In the genomic region with DNA sequence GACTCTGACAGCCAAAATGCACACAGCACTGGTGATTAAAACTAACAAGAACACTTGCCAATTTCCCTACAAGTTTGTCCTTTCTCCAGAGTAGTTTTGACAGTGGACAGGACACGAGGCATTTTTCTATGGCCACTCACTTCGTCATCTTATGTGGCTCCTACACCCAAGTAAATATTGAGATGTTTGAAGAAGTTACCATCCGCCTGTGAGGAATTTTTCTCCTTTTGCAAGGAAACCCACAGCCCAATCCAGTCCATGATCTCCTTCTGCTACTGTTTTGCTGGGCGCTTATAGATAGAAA, we compare ENCODE assay signal across 12 mouse cellular contexts. TPM values are rescaled to one million over a fixed set of nuclear protein-coding genes. Genes with fewer than 3 reads are reported as not detected.
DNase-seq lines count a peak whose midpoint lies in the region; ATAC-seq and TF ChIP-seq lines count a peak whose summit lies in the region.
"Had no signal": no experiment of that assay in that cellular context is flagged by ENCODE, and none has a peak within 500 bp of the region (broad histone marks: within the 10 kb centered on the region; RNA-seq: fewer than 3 reads in every experiment).

No protein-coding gene starts in this region.

- DNase-seq in forebrain, embryonic 11.5 days (ENCODE audit: low spot score), result no peak
- DNase-seq in forebrain, postnatal 0 days, result no peak
- DNase-seq in lung, postnatal 25 days (ENCODE audit: low spot score), result peak; percentile 6
- no peak for DNase-seq in lung, postnatal 0 days (ENCODE audit: low spot score)
- no peak for DNase-seq in hindbrain, postnatal 0 days (ENCODE audit: low spot score)
- no peak for DNase-seq in urinary bladder, adult 18-20 months (ENCODE audit: low spot score in 2 of 2)
- DNase-seq: cerebellum, adult 8-10 months; kidney, adult 11 months; liver, postnatal 0 days had no signal

- ATAC-seq in forebrain, embryonic 11.5 days (replicated peaks; ENCODE audit: low FRiP score), result no peak
- ATAC-seq in forebrain, postnatal 0 days, result no peak
- ATAC-seq in lung, postnatal 0 days, result no peak
- ATAC-seq in hindbrain, postnatal 0 days, result no peak
- ATAC-seq in stomach, embryonic 16.5 days (ENCODE audit: insufficient read depth, low FRiP score), result no peak
- no peak for ATAC-seq in cerebellum, adult (ENCODE audit: insufficient number of reproducible peaks, low FRiP score, low TSS enrichment)
- ATAC-seq: liver, postnatal 0 days had no signal

- H3K9ac ChIP-seq in forebrain, embryonic 11.5 days (ENCODE audit: low read length), result peak overlapping the region; percentile 30
- H3K9ac ChIP-seq in forebrain, postnatal 0 days, result no peak overlapping the region
- H3K9ac ChIP-seq in lung, postnatal 0 days (replicated peaks; ENCODE audit: low read depth), result no peak overlapping the region
- no peak overlapping the region for H3K9ac ChIP-seq in hindbrain, postnatal 0 days (replicated peaks; ENCODE audit: low read length)
- no peak overlapping the region for H3K9ac ChIP-seq in stomach, embryonic 16.5 days (ENCODE audit: low read length)
- H3K9ac ChIP-seq: liver, postnatal 0 days had no signal

- no peak for TF ChIP-seq CTCF in forebrain, postnatal 0 days (IDR thresholded peaks at IDR 0.05; ENCODE audit: low read depth)
- no peak for TF ChIP-seq CTCF in lung, postnatal 0 days (IDR thresholded peaks at IDR 0.05)
- no peak for TF ChIP-seq CTCF in hindbrain, postnatal 0 days (IDR thresholded peaks at IDR 0.05; ENCODE audit: low read depth)

- H3K4me3 ChIP-seq in forebrain, embryonic 11.5 days (ENCODE audit: low read depth, low read length), result no peak overlapping the region
- H3K4me3 ChIP-seq in forebrain, postnatal 0 days (ENCODE audit: low read depth, low read length), result no peak overlapping the region
- no peak overlapping the region for H3K4me3 ChIP-seq in lung, postnatal 0 days (ENCODE audit: low read depth, low read length)
- H3K4me3 ChIP-seq in hindbrain, postnatal 0 days (ENCODE audit: low read length), result no peak overlapping the region
- H3K4me3 ChIP-seq in stomach, embryonic 16.5 days (replicated peaks; ENCODE audit: low read length), result no peak overlapping the region

- peaks cover 12% of the 10 kb centered on the region for H3K27me3 ChIP-seq in forebrain, embryonic 11.5 days (ENCODE audit: control insufficient read depth, insufficient read depth, low read length)
- H3K27me3 ChIP-seq in forebrain, postnatal 0 days (ENCODE audit: insufficient read depth, low read length), result 0 out of 2 replicates have a peak, but pooled peaks cover 11% of the 10 kb centered on the region
- no peaks in the 10 kb centered on the region for H3K27me3 ChIP-seq in lung, postnatal 0 days (replicated peaks; ENCODE audit: insufficient read depth, low read length)
- H3K27me3 ChIP-seq in hindbrain, postnatal 0 days (ENCODE audit: insufficient read depth, low read length), result no peaks in the 10 kb centered on the region
- H3K27me3 ChIP-seq in stomach, embryonic 16.5 days (ENCODE audit: control insufficient read depth, insufficient read depth, low read length), result 0 out of 2 replicates have a peak, but pooled peaks cover 3% of the 10 kb centered on the region

- 29% methylated on average over 4 of the region's 4 CpGs for WGBS in forebrain, embryonic 11.5 days
- WGBS in forebrain, postnatal 0 days, result 43% methylated on average over 4 of the region's 4 CpGs
- WGBS in lung, postnatal 0 days, result 41% methylated on average over 4 of the region's 4 CpGs
- 54% methylated on average over 4 of the region's 4 CpGs for WGBS in hindbrain, postnatal 0 days
- 39% methylated on average over 4 of the region's 4 CpGs for WGBS in stomach, embryonic 16.5 days

- H3K9me3 ChIP-seq in forebrain, embryonic 11.5 days (ENCODE audit: control insufficient read depth, low read length), result no peaks in the 10 kb centered on the region
- H3K9me3 ChIP-seq in forebrain, postnatal 0 days (ENCODE audit: low read length), result no peaks in the 10 kb centered on the region
- H3K9me3 ChIP-seq in lung, postnatal 0 days (ENCODE audit: low read length), result no peaks in the 10 kb centered on the region
- no peaks in the 10 kb centered on the region for H3K9me3 ChIP-seq in hindbrain, postnatal 0 days (ENCODE audit: low read length)
- H3K9me3 ChIP-seq in stomach, embryonic 16.5 days (replicated peaks; ENCODE audit: control insufficient read depth, low read length), result no peaks in the 10 kb centered on the region
- H3K9me3 ChIP-seq: G1E had no signal

- TF ChIP-seq EP300 in lung, postnatal 0 days (IDR thresholded peaks at IDR 0.05), result no peak

- peak overlapping the region; percentile 66 for H3K27ac ChIP-seq in forebrain, embryonic 11.5 days (ENCODE audit: low read depth, low read length)
- H3K27ac ChIP-seq in forebrain, postnatal 0 days (ENCODE audit: low read depth, low read length), result no peak overlapping the region
- no peak overlapping the region for H3K27ac ChIP-seq in lung, postnatal 0 days (ENCODE audit: low read length)
- H3K27ac ChIP-seq in hindbrain, postnatal 0 days, result no peak overlapping the region
- peak overlapping the region; percentile 54; the same call in 1 of the 2 replicates for H3K27ac ChIP-seq in stomach, embryonic 16.5 days (ENCODE audit: low read length)

- H3K4me2 ChIP-seq in forebrain, embryonic 11.5 days (ENCODE audit: low read depth, low read length, severe bottlenecking), result peak overlapping the region; percentile 26; the same call in 1 of the 2 replicates
- H3K4me2 ChIP-seq in forebrain, postnatal 0 days (ENCODE audit: low read depth), result no peak overlapping the region
- no peak overlapping the region for H3K4me2 ChIP-seq in lung, postnatal 0 days (replicated peaks; ENCODE audit: low read depth, low read length)
- H3K4me2 ChIP-seq in hindbrain, postnatal 0 days (ENCODE audit: low read depth, low read length), result peak overlapping the region; percentile 29; the same call in 1 of the 2 replicates
- no peak overlapping the region for H3K4me2 ChIP-seq in stomach, embryonic 16.5 days (ENCODE audit: low read depth, low read length)

- peaks cover 24% of the 10 kb centered on the region for H3K4me1 ChIP-seq in forebrain, embryonic 11.5 days (replicated peaks; ENCODE audit: control insufficient read depth, insufficient read depth, low read length)
- H3K4me1 ChIP-seq in forebrain, postnatal 0 days (ENCODE audit: insufficient read depth), result peaks cover 12% of the 10 kb centered on the region
- 0 out of 2 replicates have a peak, but pooled peaks cover 7% of the 10 kb centered on the region for H3K4me1 ChIP-seq in lung, postnatal 0 days (ENCODE audit: insufficient read depth, low read depth, low read length)
- peaks cover 16% of the 10 kb centered on the region; the same call in 1 of the 2 replicates for H3K4me1 ChIP-seq in hindbrain, postnatal 0 days (ENCODE audit: insufficient read depth, low read length)
- H3K4me1 ChIP-seq in stomach, embryonic 16.5 days (ENCODE audit: control insufficient read depth, insufficient read depth, low read length), result peaks cover 17% of the 10 kb centered on the region; the same call in 1 of the 2 replicates

- no peaks in the 10 kb centered on the region for H3K36me3 ChIP-seq in forebrain, embryonic 11.5 days (ENCODE audit: control insufficient read depth, insufficient read depth, low read length)
- H3K36me3 ChIP-seq in forebrain, postnatal 0 days (ENCODE audit: insufficient read depth), result no peaks in the 10 kb centered on the region
- H3K36me3 ChIP-seq in lung, postnatal 0 days (ENCODE audit: insufficient read depth, low read length), result no peaks in the 10 kb centered on the region
- no peaks in the 10 kb centered on the region for H3K36me3 ChIP-seq in hindbrain, postnatal 0 days (ENCODE audit: insufficient read depth, low read length)
- H3K36me3 ChIP-seq in stomach, embryonic 16.5 days (ENCODE audit: control insufficient read depth, insufficient read depth, low read length), result no peaks in the 10 kb centered on the region
- H3K36me3 ChIP-seq: G1E had no signal

RNA-seq across cellular contexts. Expression of a gene that starts 43.4 kb away (rescaled TPM):
- polyA plus RNA-seq in forebrain, embryonic 11.5 days (2014; fragmentation: Nextera tagmentation; extraction: Ambion mirVana), result 32.3 and 35.0 TPM in 2 replicates
- 14.3 and 22.2 TPM in 2 replicates for total RNA-seq in forebrain, postnatal 0 days (2014; rRNA removed)
- polyA plus RNA-seq in forebrain, postnatal 0 days (2015; fragmentation: Nextera tagmentation; extraction: Ambion mirVana), result 11.1 and 16.7 TPM in 2 replicates
- 7.9 and 8.1 TPM in 2 replicates for polyA plus RNA-seq in lung, postnatal 0 days (2015; fragmentation: Nextera tagmentation; extraction: Ambion mirVana)
- 26.7 and 29.6 TPM in 2 replicates for total RNA-seq in hindbrain, postnatal 0 days (2014; rRNA removed)
- 12.5 and 13.9 TPM in 2 replicates for polyA plus RNA-seq in hindbrain, postnatal 0 days (2015; fragmentation: Nextera tagmentation; extraction: Ambion mirVana)
- 9.4 and 10.2 TPM in 2 replicates for polyA plus RNA-seq in stomach, embryonic 16.5 days (2015; fragmentation: Nextera tagmentation; extraction: Ambion mirVana)

Comparison
In these comparisons a context has a peak if more than half of its experiments do, and no peak if none do; other contexts are left out.
1. H3K27ac ChIP-seq: peak in forebrain, embryonic 11.5 days (single experiment) and stomach, embryonic 16.5 days (single experiment); none in forebrain, postnatal 0 days (single experiment), lung, postnatal 0 days (single experiment) and hindbrain, postnatal 0 days (single experiment).
2. H3K4me2 ChIP-seq: peak in forebrain, embryonic 11.5 days (single experiment) and hindbrain, postnatal 0 days (single experiment); none in forebrain, postnatal 0 days (single experiment), lung, postnatal 0 days (single experiment) and stomach, embryonic 16.5 days (single experiment).